Mouse (Mus musculus) heart, embryonic 16.5 days (tissue): ENCODE results near the gene Dync2li1. TPM values are rescaled to one million over a fixed set of nuclear protein-coding genes. Genes with fewer than 3 reads are reported as not detected.

Source experiments
- ATAC-seq: fragments of 200-750 bp; cut with Nextera tagmentation; replicated peaks from 2 replicates; pipeline ENCODE4 v1.8.0; 2017; ENCODE audit warnings: moderate number of reproducible peaks; ENCODE audit not compliant: insufficient read depth, low FRiP score; ENCODE audit errors: extremely low read depth
- H3K27ac ChIP-seq: fragments of 300-500 bp; sonication (generic); 2 replicates; pipeline ENCODE4 v1.5.1; 2014; ENCODE audit warnings: mild to moderate bottlenecking, low read length, control low read depth, moderate library complexity
- H3K27me3 ChIP-seq: fragments of 300-500 bp; sonication (generic); 2 replicates; pipeline ENCODE4 v1.6.1; 2014; ENCODE audit warnings: low read length, mixed read lengths; ENCODE audit not compliant: control insufficient read depth, insufficient read depth
- H3K36me3 ChIP-seq: fragments of 300-500 bp; sonication (generic); 2 replicates; pipeline ENCODE4 v1.6.1; 2014; ENCODE audit not compliant: control insufficient read depth, insufficient read depth
- H3K4me1 ChIP-seq: fragments of 300-500 bp; sonication (generic); 2 replicates; pipeline ENCODE4 v1.6.1; 2014; ENCODE audit warnings: low read length, mixed read lengths; ENCODE audit not compliant: control insufficient read depth, insufficient read depth
- H3K4me2 ChIP-seq: fragments of 300-500 bp; sonication (generic); 2 replicates; pipeline ENCODE4 v1.6.1; 2014; ENCODE audit warnings: low read depth, mild to moderate bottlenecking, control low read depth, low read length
- H3K4me3 ChIP-seq: fragments of 300-500 bp; sonication (generic); 2 replicates; pipeline ENCODE4 v1.5.1; 2014; ENCODE audit warnings: mild to moderate bottlenecking, control low read depth, low read length
- H3K9ac ChIP-seq: fragments of 300-500 bp; sonication (generic); 2 replicates; pipeline ENCODE4 v1.6.1; 2014; ENCODE audit warnings: low read length, control low read depth
- H3K9me3 ChIP-seq: fragments of 300-500 bp; sonication (generic); replicated peaks from 2 replicates; pipeline ENCODE4 v1.6.1; 2016; ENCODE audit warnings: low read length; ENCODE audit not compliant: control insufficient read depth
- WGBS: fragments of 180-500 bp; shearing (Covaris S2); extraction: QIAGEN DNeasy Blood & Tissue Kit; methylation state at CpG from one replicate; pipeline ENCODE4 v1.1.7; 2014; 5-methylcytosine and 5-hydroxymethylcytosine counted together
- polyA plus RNA-seq: library from polyadenylated mRNA; unstranded; fragments of >200 nt; fragmentation: Nextera tagmentation; extraction: Ambion mirVana; gene quantifications from 2 replicates; pipeline ENCODE4 v1.2.1, GENCODE M21; 2015

Dync2li1 gene
- polyA plus RNA-seq, 1 experiment from 2014 or later = 11.7 TPM

DNA sequence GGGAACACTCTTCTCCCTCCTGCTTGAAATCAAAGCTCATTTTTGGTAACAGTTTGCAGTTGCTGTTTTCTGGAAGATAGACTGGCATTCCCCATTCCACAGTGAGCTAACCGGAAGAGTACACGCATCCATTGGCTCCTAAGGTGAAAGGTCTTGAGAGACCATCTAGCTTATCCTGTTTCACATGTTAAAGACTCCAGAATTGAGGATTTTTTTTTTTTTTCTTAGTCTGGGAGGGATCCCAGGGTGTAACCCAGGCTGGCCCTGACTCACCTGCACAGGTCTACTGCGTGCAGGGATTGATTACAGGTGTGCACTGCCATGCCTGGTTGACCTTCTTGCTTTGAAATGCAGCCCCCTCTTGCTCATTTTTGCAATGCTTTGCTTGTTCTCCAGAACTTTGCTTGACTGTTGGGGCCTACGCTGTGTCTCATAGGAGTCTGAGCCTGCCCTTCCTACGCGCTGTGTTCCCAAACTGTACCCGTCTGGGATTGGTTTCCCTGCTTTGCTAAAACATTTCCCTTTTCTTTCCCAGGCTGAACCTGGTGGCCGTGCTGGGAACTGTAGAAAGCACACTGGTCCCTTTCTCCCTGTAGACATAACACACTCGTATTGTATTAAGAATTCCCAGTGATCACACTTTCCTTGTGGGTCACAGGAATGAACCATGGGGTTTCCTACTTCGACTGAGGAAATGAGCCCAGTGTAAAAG is 22.4 kb upstream of the Dync2li1 start:
- peaks cover 6% of the 10 kb centered on the region; the same call in 1 of the 2 replicates for H3K4me1 ChIP-seq
- no peak for ATAC-seq
- no peak overlapping the region for H3K9ac ChIP-seq
- H3K9me3 ChIP-seq = no peaks in the 10 kb centered on the region
- H3K4me2 ChIP-seq = no peak overlapping the region
- no peak overlapping the region for H3K27ac ChIP-seq
- H3K36me3 ChIP-seq = no peaks in the 10 kb centered on the region
- H3K27me3 ChIP-seq = no peaks in the 10 kb centered on the region
- H3K4me3 ChIP-seq = no peak overlapping the region
- 90% methylated on average over 10 of the region's 10 CpGs for WGBS

DNA sequence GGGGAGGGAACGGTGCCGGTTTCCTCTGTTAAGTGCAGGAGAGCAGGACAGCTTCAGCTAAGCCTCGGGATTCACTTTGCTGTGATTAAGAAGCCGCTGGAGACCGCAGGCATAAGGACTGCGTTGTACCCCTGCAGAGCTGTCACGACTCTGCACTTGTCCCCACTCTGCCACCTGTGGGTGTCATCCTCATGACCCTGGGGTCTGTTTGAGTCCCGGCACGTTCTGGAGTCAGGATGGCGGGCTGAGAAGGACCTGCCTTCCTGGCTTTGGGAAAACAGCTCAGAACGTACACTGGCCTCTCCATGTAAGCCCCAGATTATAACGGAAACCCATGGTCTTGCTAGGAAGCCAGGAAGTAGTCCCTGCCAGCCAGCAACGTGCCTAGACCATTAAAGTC is 19.3 kb upstream of the Dync2li1 start:
- H3K27me3 ChIP-seq = no peaks in the 10 kb centered on the region

DNA sequence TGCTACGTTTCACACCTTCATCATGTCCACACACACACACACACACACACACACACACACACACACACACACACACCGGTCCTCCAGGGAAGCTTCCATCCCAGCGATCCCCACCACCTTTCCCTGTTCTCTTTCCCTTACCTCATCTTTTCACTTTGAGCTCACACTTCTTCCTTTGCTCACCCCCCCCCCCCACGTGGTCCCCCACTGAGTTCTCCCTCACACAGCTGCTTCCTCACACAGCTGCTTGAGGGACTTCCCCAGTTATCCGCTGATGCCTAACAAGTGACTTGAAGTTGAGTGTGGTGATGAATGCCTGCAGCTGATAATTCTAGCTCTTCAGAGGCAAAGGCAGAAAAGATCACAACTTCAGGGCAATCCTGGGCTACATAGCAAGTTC is 18.7 kb upstream of the Dync2li1 start:
- H3K36me3 ChIP-seq = 0 out of 2 replicates have a peak, but pooled peaks cover 2% of the 10 kb centered on the region
- H3K9me3 ChIP-seq = no peaks in the 10 kb centered on the region
- peaks cover 6% of the 10 kb centered on the region; the same call in 1 of the 2 replicates for H3K4me1 ChIP-seq
- WGBS = 64% methylated on average over 5 of the region's 5 CpGs
- no peak overlapping the region for H3K27ac ChIP-seq
- H3K4me2 ChIP-seq = no peak overlapping the region
- H3K27me3 ChIP-seq = no peaks in the 10 kb centered on the region
- ATAC-seq = no peak
- no peak overlapping the region for H3K4me3 ChIP-seq
- no peak overlapping the region for H3K9ac ChIP-seq

More for the DNA sequence above, 19.3 kb upstream of the Dync2li1 start:
- Histone ChIP-seq H3K9me3 (no peaks in the 10 kb centered on the region), H3K4me1 (peaks cover 6% of the 10 kb centered on the region; the same call in 1 of the 2 replicates), H3K9ac (no peak overlapping the region), H3K27ac (no peak overlapping the region), H3K36me3 (0 out of 2 replicates have a peak, but pooled peaks cover 2% of the 10 kb centered on the region), H3K4me2 (no peak overlapping the region), H3K4me3 (no peak overlapping the region)
- no peak for ATAC-seq
- WGBS = 48% methylated on average over 13 of the region's 13 CpGs

DNA sequence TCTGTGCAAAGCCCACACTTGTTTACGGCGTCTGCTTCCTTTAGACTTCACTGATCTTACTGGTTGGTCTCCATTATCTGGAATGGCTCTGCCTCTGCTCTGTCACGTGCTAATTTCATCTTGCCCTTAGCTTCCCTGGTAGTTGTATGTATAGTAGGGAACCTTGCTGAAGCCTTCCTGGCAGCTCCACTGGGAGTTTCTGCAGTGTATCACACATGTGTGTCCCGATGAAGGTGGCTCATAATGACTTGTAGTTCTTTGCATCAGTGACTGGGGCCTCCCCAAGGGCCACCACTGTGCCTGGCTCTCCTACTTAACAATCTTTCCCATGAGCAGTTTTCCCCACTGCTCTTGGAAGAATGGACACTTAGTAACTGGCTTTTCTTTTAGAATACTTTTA is 17.7 kb upstream of the Dync2li1 start:
- H3K4me3 ChIP-seq = no peak overlapping the region
- H3K4me1 ChIP-seq = no peaks in the 10 kb centered on the region
- WGBS = 77% methylated on average over 4 of the region's 4 CpGs
- H3K36me3 ChIP-seq = 0 out of 2 replicates have a peak, but pooled peaks cover 2% of the 10 kb centered on the region
- no peaks in the 10 kb centered on the region for H3K27me3 ChIP-seq
- H3K4me2 ChIP-seq = no peak overlapping the region
- no peaks in the 10 kb centered on the region for H3K9me3 ChIP-seq
- no peak for ATAC-seq
- H3K27ac ChIP-seq = no peak overlapping the region
- no peak overlapping the region for H3K9ac ChIP-seq

DNA sequence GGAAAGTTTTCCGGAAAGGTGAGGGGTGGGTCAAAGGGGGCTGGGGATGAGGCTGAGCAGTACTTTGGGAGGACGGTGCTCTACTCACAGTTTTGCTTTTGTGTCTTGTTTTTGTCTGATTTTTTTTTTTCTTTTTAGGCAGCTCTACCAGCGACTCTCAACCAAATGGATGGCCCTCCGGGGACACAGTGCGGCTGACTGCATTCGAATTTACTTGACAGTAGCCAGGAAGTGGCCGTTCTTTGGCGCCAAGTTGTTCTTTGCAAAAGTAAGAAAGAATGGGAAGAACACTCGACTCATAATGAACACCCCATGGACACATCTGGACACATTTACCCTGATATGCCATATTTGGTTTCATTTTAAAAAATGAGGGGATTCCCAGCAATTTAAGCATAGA is 14.8 kb upstream of the Dync2li1 start:
- 81% methylated on average over 9 of the region's 9 CpGs for WGBS
- H3K4me1 ChIP-seq = no peaks in the 10 kb centered on the region

DNA sequence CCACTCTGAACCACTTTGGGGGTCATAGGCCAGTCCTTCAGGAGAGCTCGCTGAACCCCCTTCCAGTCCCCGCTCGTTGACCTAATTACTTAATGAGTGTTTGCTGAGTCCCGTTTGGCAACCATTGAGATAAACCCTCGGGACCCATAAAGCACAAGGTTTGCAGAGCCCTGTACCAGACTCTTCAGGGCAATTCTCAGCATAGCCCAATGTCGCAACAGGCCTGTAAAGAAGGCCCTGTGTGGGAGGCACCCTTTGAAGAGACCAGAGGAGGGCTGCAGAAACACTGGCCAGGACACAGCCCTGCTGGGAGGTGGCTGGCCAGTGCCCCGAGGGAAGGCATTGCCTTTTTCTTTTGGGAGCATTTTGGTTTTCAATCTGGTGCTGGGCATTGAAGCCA is 14.3 kb upstream of the Dync2li1 start:
- Histone ChIP-seq H3K36me3 (0 out of 2 replicates have a peak, but pooled peaks cover 2% of the 10 kb centered on the region), H3K9me3 (no peaks in the 10 kb centered on the region), H3K27ac (no peak overlapping the region), H3K9ac (no peak overlapping the region), H3K4me3 (no peak overlapping the region), H3K27me3 (no peaks in the 10 kb centered on the region), H3K4me2 (no peak overlapping the region), H3K4me1 (no peaks in the 10 kb centered on the region)
- no peak for ATAC-seq
- WGBS = 64% methylated on average over 7 of the region's 7 CpGs

More for the DNA sequence above, 14.8 kb upstream of the Dync2li1 start:
- Histone ChIP-seq H3K9ac (no peak overlapping the region), H3K27ac (no peak overlapping the region), H3K4me3 (no peak overlapping the region), H3K36me3 (0 out of 2 replicates have a peak, but pooled peaks cover 2% of the 10 kb centered on the region), H3K9me3 (no peaks in the 10 kb centered on the region), H3K4me2 (no peak overlapping the region), H3K27me3 (no peaks in the 10 kb centered on the region)
- ATAC-seq = no peak

DNA sequence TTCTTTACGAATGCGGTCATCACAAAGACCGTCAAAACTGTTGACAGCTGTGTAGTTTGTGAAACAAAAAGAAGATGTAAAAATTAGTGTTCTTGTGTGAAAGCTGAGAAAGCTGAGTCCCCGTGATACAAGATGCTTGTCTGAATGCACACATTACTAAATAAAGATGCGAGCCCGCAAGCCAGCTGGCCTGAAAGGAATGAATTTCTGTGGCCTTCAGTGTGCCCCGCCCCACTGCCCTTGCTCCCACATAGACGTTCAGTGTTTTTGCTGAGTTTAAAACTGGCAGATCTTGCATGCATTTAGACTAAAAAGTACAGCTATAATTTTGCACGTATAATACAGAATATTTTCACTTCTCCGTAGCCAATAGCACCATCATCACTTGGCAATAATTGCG is 10.5 kb upstream of the Dync2li1 start:
- Histone ChIP-seq H3K27ac (no peak overlapping the region), H3K9ac (no peak overlapping the region), H3K4me2 (no peak overlapping the region), H3K9me3 (no peaks in the 10 kb centered on the region), H3K4me1 (no peaks in the 10 kb centered on the region), H3K27me3 (no peaks in the 10 kb centered on the region), H3K4me3 (no peak overlapping the region), H3K36me3 (0 out of 2 replicates have a peak, but pooled peaks cover 2% of the 10 kb centered on the region)
- 86% methylated on average over 11 of the region's 11 CpGs for WGBS
- no peak for ATAC-seq

DNA sequence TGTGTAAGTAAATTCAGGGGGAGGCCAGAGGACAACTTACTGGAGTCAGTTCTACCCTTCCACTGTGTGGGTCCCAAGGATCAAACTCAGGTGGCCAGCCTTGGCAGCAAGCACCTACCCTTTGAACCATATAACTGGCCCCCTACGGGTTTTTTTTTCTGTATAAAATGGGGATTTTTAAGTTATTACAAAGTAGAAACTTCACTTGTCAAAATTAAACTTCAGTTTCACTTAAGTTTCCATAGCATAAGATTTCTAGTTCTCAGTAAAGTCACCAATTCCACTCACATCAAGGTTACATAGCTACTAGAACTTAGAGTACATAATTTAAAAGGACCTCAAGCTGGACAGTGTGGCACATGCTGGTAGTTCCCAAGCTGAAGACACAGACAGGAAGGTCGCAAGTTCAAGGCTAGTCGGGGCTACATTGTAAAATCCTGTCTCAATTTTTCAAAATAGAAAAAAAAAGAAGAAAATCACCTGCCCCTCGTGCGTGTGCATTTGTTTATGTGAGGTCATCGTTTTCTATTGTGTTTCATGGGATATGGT is 9.7 kb upstream of the Dync2li1 start:
- H3K27ac ChIP-seq = no peak overlapping the region
- H3K4me3 ChIP-seq = no peak overlapping the region
- WGBS = 82% methylated on average over 6 of the region's 6 CpGs
- no peaks in the 10 kb centered on the region for H3K4me1 ChIP-seq
- ATAC-seq = no peak
- 0 out of 2 replicates have a peak, but pooled peaks cover 2% of the 10 kb centered on the region for H3K36me3 ChIP-seq
- H3K4me2 ChIP-seq = no peak overlapping the region
- H3K27me3 ChIP-seq = no peaks in the 10 kb centered on the region
- H3K9ac ChIP-seq = no peak overlapping the region
- no peaks in the 10 kb centered on the region for H3K9me3 ChIP-seq

DNA sequence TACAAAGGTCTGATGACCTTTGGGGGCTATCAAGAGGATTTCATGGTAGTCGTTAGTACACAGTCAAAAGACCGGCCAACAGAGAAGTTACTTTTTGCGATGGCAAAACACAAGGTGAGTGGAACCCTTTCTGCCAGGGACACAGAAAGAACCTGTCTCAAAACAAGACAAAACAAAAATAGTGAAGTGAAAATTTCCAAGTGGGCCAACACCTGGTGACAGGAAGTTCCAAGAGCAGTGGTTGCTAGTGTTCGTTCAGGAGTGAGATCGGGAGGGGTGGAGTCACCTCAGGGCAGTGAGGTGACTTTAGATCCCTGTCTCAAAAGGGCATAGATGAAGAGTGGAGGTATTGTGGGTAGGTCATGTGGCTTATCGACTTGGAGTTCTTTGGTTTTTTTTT is 8.3 kb upstream of the Dync2li1 start:
- no peaks in the 10 kb centered on the region for H3K27me3 ChIP-seq
- no peak overlapping the region for H3K4me2 ChIP-seq
- H3K36me3 ChIP-seq = no peaks in the 10 kb centered on the region
- no peak overlapping the region for H3K9ac ChIP-seq
- H3K4me3 ChIP-seq = no peak overlapping the region
- no peaks in the 10 kb centered on the region for H3K4me1 ChIP-seq
- H3K27ac ChIP-seq = no peak overlapping the region
- H3K9me3 ChIP-seq = no peaks in the 10 kb centered on the region
- WGBS = 89% methylated on average over 6 of the region's 6 CpGs
- ATAC-seq = no peak
